Mouse (Mus musculus): ENCODE measurements at regions not wholly inside any gene's neighbourhood (a gene's known extent, or its start where the extent isn't known, plus 50 kb on each side); places are given as distances from the start of the nearest gene placed in this dataset.

DNA sequence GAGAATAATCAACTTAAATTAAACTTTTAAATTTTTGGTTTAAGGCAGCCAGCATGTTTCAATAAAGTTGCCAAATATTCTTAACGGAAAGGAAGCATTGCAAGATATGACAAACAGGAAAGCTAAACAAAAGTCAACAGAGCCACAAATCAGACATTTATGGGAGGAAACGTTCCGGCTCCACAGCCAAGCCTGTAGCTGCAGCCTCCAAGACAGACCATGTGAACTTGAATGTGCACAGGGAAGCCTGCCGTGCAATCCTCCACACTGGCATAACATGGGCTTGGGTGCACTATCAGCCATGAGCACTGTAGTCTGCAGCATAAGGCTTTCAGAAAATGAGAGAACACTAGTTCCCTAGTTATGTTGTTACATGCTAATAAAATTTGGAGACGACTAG lies 367.8 kb downstream of the Inhba start:
- Histone ChIP-seq H3K27ac (ENCODE audit: control insufficient read depth, insufficient read depth, low read depth, low read length, poor library complexity) (no peak overlapping the region), H3K4me1 (ENCODE audit: control insufficient read depth, insufficient read depth, low read length) (0 out of 2 replicates have a peak, but pooled peaks cover 1% of the 10 kb centered on the region), H3K4me3 (replicated peaks; ENCODE audit: control insufficient read depth, low read depth, low read length) (no peak overlapping the region)
- no peak for TF ChIP-seq CTCF (IDR thresholded peaks at IDR 0.05; ENCODE audit: control insufficient read depth, insufficient read depth, low read length)
- TF ChIP-seq POLR2A (IDR thresholded peaks at IDR 0.05; ENCODE audit: borderline replicate concordance, control insufficient read depth, low read depth, low read length): no peak
- WGBS: 69% methylated on average over 5 of the region's 5 CpGs

- no peak for TF ChIP-seq POLR2A (IDR thresholded peaks at IDR 0.05; ENCODE audit: borderline replicate concordance, control insufficient read depth, low read depth, low read length)
- no peak for TF ChIP-seq CTCF (IDR thresholded peaks at IDR 0.05; ENCODE audit: control insufficient read depth, insufficient read depth, low read length)
- Histone ChIP-seq H3K4me3 (replicated peaks; ENCODE audit: control insufficient read depth, low read depth, low read length) (no peak overlapping the region), H3K27ac (ENCODE audit: control insufficient read depth, insufficient read depth, low read depth, low read length, poor library complexity) (no peak overlapping the region), H3K4me1 (ENCODE audit: control insufficient read depth, insufficient read depth, low read length) (0 out of 2 replicates have a peak, but pooled peaks cover 1% of the 10 kb centered on the region)
- 88% methylated on average over 2 of the region's 2 CpGs for WGBS
These were observed 368.3 kb downstream of the Inhba start for GRCm38 (mm10) chr13:16379949-16380348.

- H3K27ac ChIP-seq (ENCODE audit: control insufficient read depth, insufficient read depth, low read depth, low read length, poor library complexity): no peak overlapping the region
- no peak overlapping the region for H3K4me3 ChIP-seq (replicated peaks; ENCODE audit: control insufficient read depth, low read depth, low read length)
- WGBS: 73% methylated on average over 5 of the region's 5 CpGs
- TF ChIP-seq POLR2A (IDR thresholded peaks at IDR 0.05; ENCODE audit: borderline replicate concordance, control insufficient read depth, low read depth, low read length) (no peak), CTCF (IDR thresholded peaks at IDR 0.05; ENCODE audit: control insufficient read depth, insufficient read depth, low read length) (no peak)
- 0 out of 2 replicates have a peak, but pooled peaks cover 1% of the 10 kb centered on the region for H3K4me1 ChIP-seq (ENCODE audit: control insufficient read depth, insufficient read depth, low read length)
These were observed 371.4 kb downstream of the Inhba start for GRCm38 (mm10) chr13:16382936-16383511.

- TF ChIP-seq CTCF (IDR thresholded peaks at IDR 0.05; ENCODE audit: control insufficient read depth, insufficient read depth, low read length): no peak
- TF ChIP-seq POLR2A (IDR thresholded peaks at IDR 0.05; ENCODE audit: borderline replicate concordance, control insufficient read depth, low read depth, low read length): no peak
- WGBS: 65% methylated on average over 2 of the region's 2 CpGs
- Histone ChIP-seq H3K4me3 (replicated peaks; ENCODE audit: control insufficient read depth, low read depth, low read length) (no peak overlapping the region), H3K4me1 (ENCODE audit: control insufficient read depth, insufficient read depth, low read length) (no peaks in the 10 kb centered on the region), H3K27ac (ENCODE audit: control insufficient read depth, insufficient read depth, low read depth, low read length, poor library complexity) (no peak overlapping the region)
These were observed 404.8 kb downstream of the Inhba start for GRCm38 (mm10) chr13:16416356-16417019.

DNA sequence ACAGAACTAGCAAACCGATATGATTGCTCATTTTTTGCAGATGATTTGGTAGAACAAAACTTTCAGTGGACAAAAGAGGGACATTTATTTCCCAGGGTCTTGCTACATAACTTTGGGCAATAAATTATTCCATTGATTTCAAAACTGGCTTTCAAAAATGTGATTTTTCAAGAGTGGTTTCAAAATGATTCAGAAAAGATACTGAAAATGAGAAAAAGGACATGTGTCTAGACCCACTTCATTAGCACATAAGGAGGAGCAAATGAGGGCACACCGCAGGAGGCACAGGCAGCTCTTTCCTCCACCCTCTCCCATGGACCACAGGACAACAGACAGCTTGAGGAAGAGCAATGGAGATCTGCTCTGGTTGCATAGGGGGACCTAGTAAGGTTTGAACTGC lies 412.5 kb downstream of the Inhba start:
- TF ChIP-seq CTCF (IDR thresholded peaks at IDR 0.05; ENCODE audit: control insufficient read depth, insufficient read depth, low read length): no peak
- WGBS: 80% methylated on average over 2 of the region's 2 CpGs
- Histone ChIP-seq H3K4me3 (replicated peaks; ENCODE audit: control insufficient read depth, low read depth, low read length) (no peak overlapping the region), H3K4me1 (ENCODE audit: control insufficient read depth, insufficient read depth, low read length) (no peaks in the 10 kb centered on the region), H3K27ac (ENCODE audit: control insufficient read depth, insufficient read depth, low read depth, low read length, poor library complexity) (no peak overlapping the region)

DNA sequence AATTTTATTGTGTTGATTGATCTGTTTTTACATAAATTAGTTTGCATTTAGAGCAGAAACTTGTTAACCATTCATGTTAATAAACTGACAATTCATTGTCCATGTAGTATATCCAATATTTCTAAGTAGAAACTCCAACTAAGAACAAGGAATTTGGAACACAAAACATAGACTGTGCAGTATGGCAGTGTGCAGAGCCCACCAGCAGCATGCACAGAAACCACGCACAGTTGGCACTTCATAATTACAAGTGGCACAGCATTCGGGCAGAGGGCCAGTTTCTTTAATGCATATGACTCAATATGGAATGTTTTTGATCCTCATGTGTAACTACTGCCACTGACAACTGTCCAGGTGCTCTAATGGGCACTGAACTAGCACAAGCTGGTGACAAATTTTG lies 423.8 kb downstream of the Inhba start:
- TF ChIP-seq CTCF (IDR thresholded peaks at IDR 0.05; ENCODE audit: control insufficient read depth, insufficient read depth, low read length) (no peak), POLR2A (IDR thresholded peaks at IDR 0.05; ENCODE audit: borderline replicate concordance, control insufficient read depth, low read depth, low read length) (no peak)
- Histone ChIP-seq H3K4me3 (replicated peaks; ENCODE audit: control insufficient read depth, low read depth, low read length) (no peak overlapping the region), H3K4me1 (ENCODE audit: control insufficient read depth, insufficient read depth, low read length) (no peaks in the 10 kb centered on the region), H3K27ac (ENCODE audit: control insufficient read depth, insufficient read depth, low read depth, low read length, poor library complexity) (no peak overlapping the region)
- WGBS: 73% methylated on average over 2 of the region's 2 CpGs

DNA sequence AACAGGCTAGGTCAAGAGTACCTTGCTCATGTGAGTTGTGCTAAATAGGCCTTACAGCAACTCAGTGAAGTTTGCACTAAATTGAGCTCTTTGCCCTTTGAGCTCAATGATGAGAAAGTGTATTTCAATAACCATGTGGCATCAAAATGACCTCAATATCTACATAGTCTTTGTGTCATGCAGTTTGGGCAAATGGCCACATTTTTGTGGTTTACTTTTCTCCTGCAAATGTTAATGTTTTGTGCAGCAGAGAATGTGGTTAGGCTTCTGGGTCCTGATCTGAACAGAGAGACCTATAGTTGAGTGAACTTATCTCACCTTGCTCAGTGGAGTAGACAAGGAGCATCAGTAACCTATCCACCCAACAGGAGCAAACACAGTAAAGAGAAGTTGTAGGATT lies 441.6 kb downstream of the Inhba start:
- H3K4me1 ChIP-seq (ENCODE audit: control insufficient read depth, insufficient read depth, low read length): no peaks in the 10 kb centered on the region
- TF ChIP-seq CTCF (IDR thresholded peaks at IDR 0.05; ENCODE audit: control insufficient read depth, insufficient read depth, low read length): no peak
- no peak for TF ChIP-seq POLR2A (IDR thresholded peaks at IDR 0.05; ENCODE audit: borderline replicate concordance, control insufficient read depth, low read depth, low read length)
- no peak overlapping the region for H3K27ac ChIP-seq (ENCODE audit: control insufficient read depth, insufficient read depth, low read depth, low read length, poor library complexity)
- H3K4me3 ChIP-seq (replicated peaks; ENCODE audit: control insufficient read depth, low read depth, low read length): no peak overlapping the region

- Histone ChIP-seq H3K27ac (ENCODE audit: control insufficient read depth, insufficient read depth, low read depth, low read length, poor library complexity) (no peak overlapping the region), H3K4me3 (replicated peaks; ENCODE audit: control insufficient read depth, low read depth, low read length) (no peak overlapping the region), H3K4me1 (ENCODE audit: control insufficient read depth, insufficient read depth, low read length) (peaks cover 4% of the 10 kb centered on the region)
- 12% methylated on average over 2 of the region's 2 CpGs for WGBS
- TF ChIP-seq POLR2A (IDR thresholded peaks at IDR 0.05; ENCODE audit: borderline replicate concordance, control insufficient read depth, low read depth, low read length) (no peak), CTCF (IDR thresholded peaks at IDR 0.05; ENCODE audit: control insufficient read depth, insufficient read depth, low read length) (no peak)
These were observed 448.1 kb downstream of the Inhba start for GRCm38 (mm10) chr13:16459743-16460142.

All from bone marrow, adult 2 months (tissue).